Mouse (Mus musculus) limb, embryonic 11.5 days (tissue): ENCODE measurements at regions not wholly inside any gene's neighbourhood (a gene's known extent, or its start where the extent isn't known, plus 50 kb on each side); places are given as distances from the start of the nearest gene placed in this dataset.

ENCODE experiments used
- ATAC-seq: fragments of 200-750 bp; cut with Nextera tagmentation; 2 replicates; pipeline ENCODE4 v1.8.0; 2017; ENCODE audit warnings: low read depth; ENCODE audit not compliant: insufficient number of reproducible peaks, low FRiP score, low TSS enrichment
- DNase-seq: peaks from one replicate; pipeline ENCODE4 v3.0.0-alpha.2; 2015; ENCODE audit warnings: low spot score
- H3K27ac ChIP-seq: fragments of 300-500 bp; sonication (generic); replicated peaks from 2 replicates; pipeline ENCODE4 v1.5.1; 2014; ENCODE audit warnings: low read depth, mild to moderate bottlenecking, low read length
- H3K27me3 ChIP-seq: fragments of 300-500 bp; sonication (generic); 2 replicates; pipeline ENCODE4 v1.6.1; 2014; ENCODE audit warnings: mild to moderate bottlenecking, low read length, mixed read lengths; ENCODE audit not compliant: control insufficient read depth, insufficient read depth
- H3K36me3 ChIP-seq: fragments of 300-500 bp; sonication (generic); 2 replicates; pipeline ENCODE4 v1.6.1; 2014; ENCODE audit warnings: mild to moderate bottlenecking, low read length, moderate library complexity, mixed read lengths; ENCODE audit not compliant: control insufficient read depth, insufficient read depth
- H3K4me1 ChIP-seq: fragments of 300-500 bp; sonication (generic); 2 replicates; pipeline ENCODE4 v1.6.1; 2014; ENCODE audit warnings: low read length, mixed read lengths; ENCODE audit not compliant: control insufficient read depth, insufficient read depth
- H3K4me2 ChIP-seq: fragments of 300-500 bp; sonication (generic); 2 replicates; pipeline ENCODE4 v1.6.1; 2014; ENCODE audit warnings: low read depth, mild to moderate bottlenecking, moderate library complexity; ENCODE audit not compliant: severe bottlenecking
- H3K4me3 ChIP-seq: fragments of 300-500 bp; sonication (generic); 2 replicates; pipeline ENCODE4 v1.5.1; 2014; ENCODE audit warnings: low read depth, low read length
- H3K9ac ChIP-seq: fragments of 300-500 bp; sonication (generic); 2 replicates; pipeline ENCODE4 v1.6.1; 2014; ENCODE audit warnings: mild to moderate bottlenecking, low read length
- H3K9me3 ChIP-seq: fragments of 300-500 bp; sonication (generic); 2 replicates; pipeline ENCODE4 v1.6.1; 2016; ENCODE audit warnings: low read length; ENCODE audit not compliant: control insufficient read depth
- WGBS: fragments of 180-500 bp; shearing (Covaris S2); extraction: QIAGEN DNeasy Blood & Tissue Kit; methylation state at CpG from one replicate; pipeline ENCODE4 v1.1.7; 2014; 5-methylcytosine and 5-hydroxymethylcytosine counted together

- H3K27me3 ChIP-seq, result no peaks in the 10 kb centered on the region
- H3K4me1 ChIP-seq, result peaks cover 5% of the 10 kb centered on the region; the same call in 1 of the 2 replicates
- H3K36me3 ChIP-seq, result no peaks in the 10 kb centered on the region
- H3K4me3 ChIP-seq, result no peak overlapping the region
- 85% methylated on average over 7 of the region's 7 CpGs for WGBS
- H3K9ac ChIP-seq, result no peak overlapping the region
- ATAC-seq (no peak), DNase-seq (no peak)
- H3K9me3 ChIP-seq, result no peaks in the 10 kb centered on the region
- H3K4me2 ChIP-seq, result no peak overlapping the region
- no peak overlapping the region for H3K27ac ChIP-seq
These were observed 322.9 kb downstream of the Zfp706 start for GRCm38 (mm10) chr15:36684684-36685083.

DNA sequence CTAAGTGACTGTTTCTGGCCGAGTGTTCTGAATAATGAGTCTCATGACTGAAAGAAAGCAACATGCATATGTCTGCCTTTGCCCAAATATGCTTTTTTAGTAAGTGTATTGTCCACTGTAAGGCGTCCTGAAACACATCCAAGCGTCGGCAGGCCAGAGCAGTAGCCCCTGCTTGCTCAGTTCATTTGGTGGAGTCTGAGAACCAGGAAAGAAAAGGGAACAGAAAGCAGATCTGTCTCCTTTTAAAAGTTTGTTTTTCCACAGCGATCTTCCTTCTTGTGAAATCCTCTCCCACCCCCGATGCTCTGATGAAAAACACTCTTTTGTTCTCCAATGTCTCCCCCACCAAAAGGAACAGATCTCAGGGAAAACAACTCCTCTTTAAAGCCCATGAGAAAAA lies 324.7 kb downstream of the Zfp706 start:
- H3K27me3 ChIP-seq, result no peaks in the 10 kb centered on the region
- H3K27ac ChIP-seq, result no peak overlapping the region
- peaks cover 3% of the 10 kb centered on the region; the same call in 1 of the 2 replicates for H3K4me1 ChIP-seq
- ATAC-seq (no peak), DNase-seq (no peak)
- no peaks in the 10 kb centered on the region for H3K36me3 ChIP-seq
- no peaks in the 10 kb centered on the region for H3K9me3 ChIP-seq
- H3K4me2 ChIP-seq, result no peak overlapping the region
- no peak overlapping the region for H3K4me3 ChIP-seq
- 62% methylated on average over 6 of the region's 6 CpGs for WGBS
- no peak overlapping the region for H3K9ac ChIP-seq

DNA sequence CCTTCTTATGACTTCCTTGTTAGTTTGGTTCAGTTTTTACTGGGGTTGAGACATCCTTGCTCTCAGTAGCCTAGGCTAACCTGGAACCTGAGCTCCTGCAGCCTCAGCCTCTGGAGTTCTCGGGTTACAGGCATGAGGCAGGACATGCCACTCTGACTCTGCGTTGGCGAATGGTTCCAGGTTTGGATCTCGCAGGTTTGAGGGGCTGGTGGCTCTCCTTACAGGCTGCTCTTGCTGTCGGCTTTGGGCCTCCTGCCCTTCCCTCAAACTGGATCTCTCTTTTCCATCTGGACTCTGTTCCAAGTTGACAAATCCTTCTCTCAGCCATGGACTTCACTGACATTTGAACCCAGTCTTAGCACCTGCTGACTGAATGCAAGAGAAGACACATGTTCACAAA lies 325.4 kb downstream of the Zfp706 start:
- ATAC-seq (no peak), DNase-seq (no peak)
- Histone ChIP-seq H3K4me2 (no peak overlapping the region), H3K36me3 (no peaks in the 10 kb centered on the region), H3K4me3 (no peak overlapping the region), H3K27me3 (no peaks in the 10 kb centered on the region), H3K27ac (no peak overlapping the region), H3K9me3 (no peaks in the 10 kb centered on the region), H3K4me1 (peaks cover 3% of the 10 kb centered on the region; the same call in 1 of the 2 replicates), H3K9ac (no peak overlapping the region)
- 39% methylated on average over 5 of the region's 5 CpGs for WGBS

GRCm38 (mm10) chr15:36680361-36681140 lies 327.0 kb downstream of the Zfp706 start:
- Histone ChIP-seq H3K9me3 (no peaks in the 10 kb centered on the region), H3K9ac (no peak overlapping the region), H3K4me3 (no peak overlapping the region), H3K27me3 (no peaks in the 10 kb centered on the region), H3K36me3 (no peaks in the 10 kb centered on the region), H3K4me2 (no peak overlapping the region), H3K27ac (no peak overlapping the region), H3K4me1 (peaks cover 3% of the 10 kb centered on the region; the same call in 1 of the 2 replicates)
- no peak for DNase-seq
- no peak for ATAC-seq
- WGBS, result 87% methylated on average over 11 of the region's 11 CpGs

GRCm38 (mm10) chr15:36679577-36679976 lies 328.0 kb downstream of the Zfp706 start:
- Histone ChIP-seq H3K9ac (no peak overlapping the region), H3K9me3 (no peaks in the 10 kb centered on the region), H3K36me3 (no peaks in the 10 kb centered on the region), H3K4me2 (no peak overlapping the region), H3K27me3 (no peaks in the 10 kb centered on the region), H3K4me1 (peaks cover 3% of the 10 kb centered on the region; the same call in 1 of the 2 replicates), H3K27ac (no peak overlapping the region), H3K4me3 (no peak overlapping the region)
- WGBS, result 85% methylated on average over 13 of the region's 13 CpGs
- DNase-seq, result no peak
- ATAC-seq, result no peak

GRCm38 (mm10) chr15:36669748-36670147 lies 337.8 kb downstream of the Zfp706 start:
- no peak for ATAC-seq
- 19% methylated on average over 12 of the region's 12 CpGs for WGBS
- Histone ChIP-seq H3K9ac (no peak overlapping the region), H3K27me3 (no peaks in the 10 kb centered on the region), H3K4me2 (peak overlapping the region; percentile 1; the same call in 1 of the 2 replicates), H3K4me1 (peaks cover 4% of the 10 kb centered on the region; the same call in 1 of the 2 replicates), H3K9me3 (no peaks in the 10 kb centered on the region), H3K36me3 (no peaks in the 10 kb centered on the region), H3K27ac (no peak overlapping the region), H3K4me3 (no peak overlapping the region)
- no peak for DNase-seq

DNA sequence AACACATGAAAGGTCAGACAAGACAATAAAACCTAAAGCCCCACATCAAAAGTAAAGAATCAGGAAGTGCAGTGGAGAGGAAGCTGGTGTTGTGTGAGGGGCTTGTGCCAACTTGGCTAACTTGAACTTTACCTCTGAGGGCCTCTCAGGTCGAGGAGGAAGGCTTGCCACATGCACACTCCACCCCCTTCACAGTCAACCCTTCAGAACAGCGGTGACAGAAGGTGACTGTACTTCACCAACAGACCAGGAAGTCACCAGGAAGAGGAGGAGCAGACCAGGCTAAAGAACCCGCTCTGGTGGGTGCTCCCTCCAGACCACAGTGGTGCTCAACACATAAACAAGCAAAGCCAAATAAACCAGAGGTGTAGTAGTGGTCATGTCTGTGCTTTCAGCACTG lies 341.0 kb downstream of the Zfp706 start:
- no peaks in the 10 kb centered on the region for H3K36me3 ChIP-seq
- H3K9me3 ChIP-seq, result no peaks in the 10 kb centered on the region
- WGBS, result 46% methylated on average over 3 of the region's 3 CpGs
- H3K27ac ChIP-seq, result no peak overlapping the region
- no peaks in the 10 kb centered on the region for H3K27me3 ChIP-seq
- no peak overlapping the region for H3K4me3 ChIP-seq
- no peak overlapping the region for H3K4me2 ChIP-seq
- no peak overlapping the region for H3K9ac ChIP-seq
- peaks cover 4% of the 10 kb centered on the region; the same call in 1 of the 2 replicates for H3K4me1 ChIP-seq
- no peak for ATAC-seq
- no peak for DNase-seq

DNA sequence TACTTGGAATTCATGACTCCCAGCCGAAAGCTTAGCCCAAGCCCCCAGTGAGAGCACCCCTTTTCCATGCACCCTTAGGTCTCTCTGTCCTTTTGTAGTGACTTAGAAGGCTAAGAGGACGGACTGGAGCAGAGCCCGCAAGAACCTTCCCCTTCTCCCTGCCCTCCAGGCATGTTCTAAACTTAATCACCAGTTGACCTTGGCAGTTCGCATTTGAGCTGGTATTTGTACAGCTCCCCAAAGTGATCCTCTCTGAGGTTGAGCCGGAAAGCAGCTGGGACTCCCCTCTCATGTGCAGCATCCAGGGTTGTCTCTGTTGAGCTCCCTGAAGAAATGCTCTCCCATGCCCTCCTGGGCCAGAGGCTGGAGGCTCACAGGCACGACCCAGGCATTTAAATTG lies 343.2 kb downstream of the Zfp706 start:
- Histone ChIP-seq H3K27ac (no peak overlapping the region), H3K9me3 (no peaks in the 10 kb centered on the region), H3K36me3 (no peaks in the 10 kb centered on the region), H3K4me1 (peaks cover 5% of the 10 kb centered on the region; the same call in 1 of the 2 replicates), H3K9ac (no peak overlapping the region), H3K4me2 (no peak overlapping the region), H3K4me3 (no peak overlapping the region), H3K27me3 (no peaks in the 10 kb centered on the region)
- 68% methylated on average over 6 of the region's 6 CpGs for WGBS
- DNase-seq (no peak), ATAC-seq (no peak)
